Mouse (Mus musculus): ENCODE data around the gene Rad51b. TPM values are rescaled to one million over a fixed set of nuclear protein-coding genes. Genes with fewer than 3 reads are reported as not detected.

The Rad51b gene
- total RNA-seq, 1 experiment from 2014 or later: 0.70 TPM

DNA sequence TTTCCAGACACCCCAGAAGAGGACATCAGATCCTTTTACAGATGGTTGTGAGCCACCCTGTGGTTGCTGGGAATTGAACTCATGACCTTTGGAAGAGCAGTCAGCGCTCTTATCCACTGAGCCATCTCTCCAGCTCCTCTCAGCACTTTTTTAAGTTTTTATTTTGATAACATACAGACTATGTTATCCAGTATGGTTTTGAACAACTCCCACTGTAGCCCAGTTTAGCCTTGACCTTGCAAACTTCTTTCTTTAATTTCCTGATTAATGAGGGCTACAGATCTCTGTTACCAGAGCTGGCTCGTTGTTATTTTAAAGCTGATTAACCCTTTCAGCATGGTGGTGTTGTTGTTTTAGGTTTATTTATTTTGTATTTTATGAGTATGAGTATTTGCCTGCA is 29.2 kb downstream of the Rad51b start:
- ATAC-seq (ENCODE audit: extremely low read depth, insufficient number of reproducible peaks, low FRiP score, poor library complexity, severe bottlenecking): no peak

GRCm38 (mm10) chr12:79326745-79327144 is 29.7 kb downstream of the Rad51b start:
- ATAC-seq (ENCODE audit: extremely low read depth, insufficient number of reproducible peaks, low FRiP score, poor library complexity, severe bottlenecking): no peak

DNA sequence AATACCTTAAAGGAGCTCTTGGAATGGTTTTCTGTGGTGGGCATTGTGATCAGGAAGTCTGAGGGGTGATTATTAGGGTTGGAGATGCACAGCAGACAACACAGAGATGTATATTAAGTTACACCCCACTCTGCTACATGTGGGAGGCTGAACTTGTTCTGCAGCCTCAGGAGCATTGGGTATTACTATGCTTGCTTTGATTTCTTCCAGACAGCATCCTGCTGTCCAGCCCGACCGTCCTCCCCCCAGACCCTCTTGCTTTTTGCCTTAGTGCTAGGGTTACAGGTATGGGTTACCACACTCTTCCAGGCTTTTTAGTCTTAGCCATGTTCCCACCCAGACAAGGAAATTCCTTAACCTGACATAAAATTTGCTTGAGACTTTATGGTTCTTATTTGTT is 30.8 kb downstream of the Rad51b start:
- no peak for ATAC-seq (ENCODE audit: extremely low read depth, insufficient number of reproducible peaks, low FRiP score, poor library complexity, severe bottlenecking)

GRCm38 (mm10) chr12:79330571-79330970 is 33.5 kb downstream of the Rad51b start:
- ATAC-seq (ENCODE audit: extremely low read depth, insufficient number of reproducible peaks, low FRiP score, poor library complexity, severe bottlenecking): no peak

DNA sequence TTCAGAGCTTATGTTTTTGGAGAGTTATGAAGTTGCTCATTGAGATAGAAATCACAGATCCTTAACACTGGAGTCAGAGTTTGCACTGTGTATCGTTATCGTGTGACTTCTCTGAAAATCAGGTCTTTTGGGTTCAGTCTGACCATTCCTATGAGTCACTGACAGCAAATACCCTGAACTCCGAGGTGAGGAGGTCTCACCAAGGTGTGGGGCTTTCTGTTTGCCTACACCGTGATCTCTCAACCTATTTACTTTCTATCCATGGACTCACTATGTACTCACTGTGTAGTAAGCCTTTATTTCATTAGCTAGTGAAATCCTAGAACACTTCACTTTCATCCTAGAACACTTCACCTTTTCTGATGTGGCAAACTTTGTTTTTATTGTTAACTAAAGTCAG is 34.6 kb downstream of the Rad51b start:
- ATAC-seq (ENCODE audit: extremely low read depth, insufficient number of reproducible peaks, low FRiP score, poor library complexity, severe bottlenecking): no peak

- ATAC-seq (ENCODE audit: extremely low read depth, insufficient number of reproducible peaks, low FRiP score, poor library complexity, severe bottlenecking): no peak
Measured at GRCm38 (mm10) chr12:79338791-79339190, 41.7 kb downstream of the Rad51b start.

DNA sequence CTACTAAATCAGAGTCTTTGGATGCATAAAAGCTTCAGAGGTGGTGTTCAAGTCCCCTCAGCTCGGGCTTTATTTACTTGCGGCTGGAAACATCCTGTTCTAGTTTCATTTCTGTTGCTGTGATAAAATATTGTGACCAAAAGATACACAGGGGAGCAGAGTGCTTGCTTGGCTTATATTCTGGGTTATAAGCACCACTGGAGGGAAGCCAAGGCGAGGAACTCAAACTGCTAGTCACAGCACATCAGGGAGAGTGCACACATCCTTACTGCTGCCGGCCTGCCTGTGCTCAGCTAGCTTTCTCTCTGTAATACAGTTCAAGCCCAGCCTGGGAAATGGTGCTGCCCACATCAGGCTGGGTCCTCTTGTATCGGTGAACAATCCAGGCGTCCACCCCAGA is 43.4 kb downstream of the Rad51b start:
- ATAC-seq (ENCODE audit: extremely low read depth, insufficient number of reproducible peaks, low FRiP score, poor library complexity, severe bottlenecking): no peak

DNA sequence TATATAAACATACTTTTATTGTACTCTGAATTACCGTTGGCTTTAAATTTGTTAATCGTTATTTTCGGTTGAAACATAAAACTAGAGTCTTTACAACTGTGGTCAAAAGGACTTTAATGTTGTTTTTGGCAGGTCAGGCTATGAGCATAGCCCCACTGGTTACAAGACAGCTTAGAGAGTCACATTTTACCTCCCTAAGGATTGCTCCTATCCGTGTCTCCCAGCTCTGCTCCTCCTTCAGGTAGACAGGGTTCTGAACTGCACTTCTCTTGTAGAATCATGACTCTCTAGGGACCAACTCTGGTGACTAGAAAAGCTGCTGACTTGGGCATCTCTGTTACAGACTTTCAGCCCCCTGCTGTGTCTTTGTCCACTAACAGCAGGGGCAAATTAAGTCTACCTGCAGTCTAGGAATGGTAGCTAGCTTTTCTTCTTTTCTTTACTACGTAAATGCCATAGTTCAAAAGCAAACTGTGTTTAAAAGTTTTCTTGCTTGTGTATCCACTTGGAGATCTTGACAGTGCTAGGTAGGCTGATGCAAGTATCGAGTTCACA is 44.3 kb downstream of the Rad51b start:
- no peak for ATAC-seq (ENCODE audit: extremely low read depth, insufficient number of reproducible peaks, low FRiP score, poor library complexity, severe bottlenecking)

- ATAC-seq (ENCODE audit: extremely low read depth, insufficient number of reproducible peaks, low FRiP score, poor library complexity, severe bottlenecking): no peak
Measured at GRCm38 (mm10) chr12:79346198-79346733, 49.2 kb downstream of the Rad51b start.

- peak; percentile 53; the same call in 1 of the 2 replicates for ATAC-seq (ENCODE audit: extremely low read depth, insufficient number of reproducible peaks, low FRiP score, poor library complexity, severe bottlenecking)
Measured at GRCm38 (mm10) chr12:79347643-79348042, 50.6 kb downstream of the Rad51b start.

DNA sequence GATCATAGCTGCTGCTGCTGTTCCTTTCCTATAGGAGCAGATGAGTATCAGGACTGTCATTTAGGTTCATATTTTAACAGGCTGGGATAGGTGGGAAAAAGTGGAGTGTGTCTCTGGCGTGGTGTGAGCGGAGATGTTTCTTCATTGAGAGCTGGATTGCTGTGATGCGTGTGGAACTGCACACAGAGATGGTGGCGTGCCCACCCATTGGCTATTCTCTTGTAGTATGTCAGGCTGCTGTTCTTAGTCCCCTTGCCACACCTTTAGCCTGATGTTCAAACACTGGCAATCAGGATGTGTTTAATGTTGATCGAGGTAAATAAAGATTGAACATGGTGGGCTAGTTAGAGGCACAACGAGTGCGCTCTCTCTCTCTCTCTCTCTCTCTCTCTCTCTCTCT is 54.4 kb downstream of the Rad51b start:
- no peak for ATAC-seq (ENCODE audit: extremely low read depth, insufficient number of reproducible peaks, low FRiP score, poor library complexity, severe bottlenecking)

GRCm38 (mm10) chr12:79352086-79352741 is 55.1 kb downstream of the Rad51b start:
- no peak for ATAC-seq (ENCODE audit: extremely low read depth, insufficient number of reproducible peaks, low FRiP score, poor library complexity, severe bottlenecking)

DNA sequence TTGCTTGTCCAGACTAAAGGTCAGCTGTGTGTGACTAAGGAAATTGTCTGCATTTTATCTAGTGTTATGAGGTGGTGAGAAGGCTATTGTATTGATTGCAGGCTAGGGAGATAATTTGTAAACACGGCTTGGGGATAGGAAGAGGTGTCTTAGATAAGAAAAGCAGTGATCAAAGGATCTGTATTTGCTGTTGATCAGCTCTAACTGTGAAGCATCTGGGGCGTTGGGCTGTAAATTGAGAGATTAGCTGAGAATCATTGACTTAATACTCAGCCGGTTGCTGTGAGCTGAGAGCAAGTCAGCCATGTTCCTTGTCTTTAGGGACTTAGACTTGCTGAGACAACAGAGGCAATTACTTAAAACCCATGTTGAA is 55.6 kb downstream of the Rad51b start:
- no peak for ATAC-seq (ENCODE audit: extremely low read depth, insufficient number of reproducible peaks, low FRiP score, poor library complexity, severe bottlenecking)

DNA sequence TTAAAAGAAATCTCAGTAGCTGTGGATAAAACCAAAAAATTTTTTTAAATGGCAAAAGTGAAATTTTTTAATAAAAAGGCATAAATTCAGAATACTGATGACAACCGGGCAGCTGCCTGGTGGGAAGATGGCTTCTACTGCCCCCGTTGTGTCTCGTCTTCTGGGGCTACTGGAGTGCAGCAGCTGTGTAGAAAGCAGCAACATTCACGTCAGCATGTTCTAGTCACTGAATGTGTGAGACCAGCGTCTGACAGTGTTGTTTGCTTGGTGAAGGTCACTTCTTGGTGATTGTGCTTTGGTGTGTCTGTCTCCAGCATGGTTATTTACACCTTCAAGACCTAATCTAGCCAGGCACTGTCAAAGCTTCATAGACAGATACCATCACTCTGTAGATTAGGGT is 56.3 kb downstream of the Rad51b start:
- no peak for ATAC-seq (ENCODE audit: extremely low read depth, insufficient number of reproducible peaks, low FRiP score, poor library complexity, severe bottlenecking)

- no peak for ATAC-seq (ENCODE audit: extremely low read depth, insufficient number of reproducible peaks, low FRiP score, poor library complexity, severe bottlenecking)
Measured at GRCm38 (mm10) chr12:79354621-79355020, 57.5 kb downstream of the Rad51b start.

DNA sequence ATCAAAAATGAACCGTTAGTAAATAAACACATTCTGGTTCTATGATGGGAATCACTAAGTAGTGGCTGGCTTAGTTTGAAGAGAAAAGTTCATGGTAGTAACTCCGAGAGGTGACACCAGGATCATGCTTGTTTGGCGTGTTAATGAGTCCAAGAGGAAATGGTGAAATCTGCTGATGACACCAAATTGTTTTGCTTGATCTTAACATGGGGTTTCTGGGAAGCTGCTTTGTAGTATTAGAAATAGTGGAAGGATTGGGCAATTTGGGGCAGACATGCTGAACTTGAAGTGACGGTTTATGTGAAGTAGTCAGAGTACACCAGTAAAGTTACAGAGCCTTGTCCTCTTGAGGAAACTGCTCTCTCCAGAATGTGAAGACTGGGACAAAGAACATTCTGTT is 59.1 kb downstream of the Rad51b start:
- no peak for ATAC-seq (ENCODE audit: extremely low read depth, insufficient number of reproducible peaks, low FRiP score, poor library complexity, severe bottlenecking)

- no peak for ATAC-seq (ENCODE audit: extremely low read depth, insufficient number of reproducible peaks, low FRiP score, poor library complexity, severe bottlenecking)
Measured at GRCm38 (mm10) chr12:79357631-79358030, 60.5 kb downstream of the Rad51b start.

GRCm38 (mm10) chr12:79358613-79359218 is 61.6 kb downstream of the Rad51b start:
- ATAC-seq (ENCODE audit: extremely low read depth, insufficient number of reproducible peaks, low FRiP score, poor library complexity, severe bottlenecking): peak; percentile 85

DNA sequence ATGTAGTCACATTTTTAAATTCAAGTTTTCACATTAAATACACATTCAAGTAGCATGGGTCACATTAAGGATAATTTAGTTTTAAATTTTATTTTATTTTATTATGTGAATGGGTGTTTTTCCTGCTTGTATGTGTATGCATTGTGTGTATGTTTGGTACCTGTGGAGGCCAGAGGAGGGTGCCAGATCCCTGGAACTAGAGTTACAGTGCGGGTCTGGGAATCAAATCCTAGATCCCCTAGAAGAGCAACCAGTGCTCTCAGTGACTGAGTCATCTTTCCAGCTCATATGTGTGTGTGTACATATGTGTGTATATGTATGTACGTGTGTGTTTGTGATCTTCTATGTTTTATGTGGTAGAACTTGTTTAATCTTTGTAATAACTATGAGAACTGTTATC is 62.3 kb downstream of the Rad51b start:
- no peak for ATAC-seq (ENCODE audit: extremely low read depth, insufficient number of reproducible peaks, low FRiP score, poor library complexity, severe bottlenecking)

- ATAC-seq (ENCODE audit: extremely low read depth, insufficient number of reproducible peaks, low FRiP score, poor library complexity, severe bottlenecking): peak; percentile 60; the same call in 1 of the 2 replicates
Measured at GRCm38 (mm10) chr12:79362219-79362618, 65.1 kb downstream of the Rad51b start.
